Mouse (Mus musculus) kidney, embryonic 14.5 days (tissue): ENCODE results near the gene Prkcb. TPM values are rescaled to one million over a fixed set of nuclear protein-coding genes. Genes with fewer than 3 reads are reported as not detected.

Experiments
- ATAC-seq: fragments of 200-750 bp; cut with Nextera tagmentation; 2 replicates; pipeline ENCODE4 v1.8.0; 2017; ENCODE audit warnings: moderate number of reproducible peaks, mild to moderate bottlenecking, moderate TSS enrichment, moderate library complexity; ENCODE audit not compliant: low FRiP score, low TSS enrichment
- H3K27ac ChIP-seq: fragments of 300-500 bp; sonication (generic); 2 replicates; pipeline ENCODE4 v1.5.1; 2014; ENCODE audit warnings: low read depth, mild to moderate bottlenecking, low read length, moderate library complexity, mixed read lengths
- H3K27me3 ChIP-seq: fragments of 300-500 bp; sonication (generic); 2 replicates; pipeline ENCODE4 v1.6.1; 2014; ENCODE audit warnings: mild to moderate bottlenecking, low read length; ENCODE audit not compliant: control insufficient read depth, insufficient read depth
- H3K36me3 ChIP-seq: fragments of 300-500 bp; sonication (generic); 2 replicates; pipeline ENCODE4 v1.6.1; 2014; ENCODE audit warnings: low read length, mixed read lengths; ENCODE audit not compliant: control insufficient read depth, insufficient read depth
- H3K4me1 ChIP-seq: fragments of 300-500 bp; sonication (generic); 2 replicates; pipeline ENCODE4 v1.6.1; 2014; ENCODE audit warnings: low read length, mixed read lengths; ENCODE audit not compliant: control insufficient read depth, insufficient read depth
- H3K4me2 ChIP-seq: fragments of 300-500 bp; sonication (generic); replicated peaks from 2 replicates; pipeline ENCODE4 v1.6.1; 2014; ENCODE audit warnings: low read depth, mild to moderate bottlenecking, low read length
- H3K4me3 ChIP-seq: fragments of 300-500 bp; sonication (generic); 2 replicates; pipeline ENCODE4 v1.5.1; 2014; ENCODE audit warnings: mild to moderate bottlenecking, low read length
- H3K9ac ChIP-seq: fragments of 300-500 bp; sonication (generic); 2 replicates; pipeline ENCODE4 v1.6.1; 2014; ENCODE audit warnings: low read depth, mild to moderate bottlenecking, low read length, moderate library complexity
- H3K9me3 ChIP-seq: fragments of 300-500 bp; sonication (generic); 2 replicates; pipeline ENCODE4 v1.6.1; 2016; ENCODE audit warnings: low read length; ENCODE audit not compliant: control insufficient read depth
- WGBS: fragments of 180-500 bp; shearing (Covaris S2); extraction: QIAGEN DNeasy Blood & Tissue Kit; methylation state at CpG from one replicate; pipeline ENCODE4 v1.1.7; 2014; 5-methylcytosine and 5-hydroxymethylcytosine counted together
- polyA plus RNA-seq: library from polyadenylated mRNA; unstranded; fragments of >200 nt; fragmentation: Nextera tagmentation; extraction: Ambion mirVana; gene quantifications from 2 replicates; pipeline ENCODE4 v1.2.1, GENCODE M21; 2014

Prkcb gene
- polyA plus RNA-seq, 1 experiment from 2014 or later: 4.1 TPM

GRCm38 (mm10) chr7:122249321-122249821, 39.2 kb upstream of the Prkcb start:
- no peaks in the 10 kb centered on the region for H3K9me3 ChIP-seq
- H3K4me3 ChIP-seq: no peak overlapping the region
- no peaks in the 10 kb centered on the region for H3K36me3 ChIP-seq
- 86% methylated on average over 9 of the region's 9 CpGs for WGBS
- H3K4me2 ChIP-seq: no peak overlapping the region
- H3K9ac ChIP-seq: no peak overlapping the region
- no peak for ATAC-seq
- no peaks in the 10 kb centered on the region for H3K4me1 ChIP-seq
- H3K27ac ChIP-seq: no peak overlapping the region
- H3K27me3 ChIP-seq: no peaks in the 10 kb centered on the region

- no peak overlapping the region; the same call in 1 of the 2 replicates for H3K4me2 ChIP-seq
- ATAC-seq: peak; percentile 66
- 27% methylated on average over 21 of the region's 21 CpGs for WGBS
Observed at GRCm38 (mm10) chr7:122251197-122252011, 37.1 kb upstream of the Prkcb start.

GRCm38 (mm10) chr7:122256722-122257121, 31.8 kb upstream of the Prkcb start:
- Histone ChIP-seq H3K4me3 (no peak overlapping the region), H3K9me3 (no peaks in the 10 kb centered on the region), H3K27me3 (no peaks in the 10 kb centered on the region), H3K27ac (no peak overlapping the region), H3K9ac (no peak overlapping the region), H3K36me3 (no peaks in the 10 kb centered on the region), H3K4me2 (no peak overlapping the region), H3K4me1 (no peaks in the 10 kb centered on the region)
- WGBS: 72% methylated on average over 7 of the region's 7 CpGs
- no peak for ATAC-seq

More at GRCm38 (mm10) chr7:122251197-122252011, 37.1 kb upstream of the Prkcb start:
- no peaks in the 10 kb centered on the region for H3K36me3 ChIP-seq
- no peaks in the 10 kb centered on the region for H3K9me3 ChIP-seq
- no peaks in the 10 kb centered on the region for H3K4me1 ChIP-seq
- H3K4me3 ChIP-seq: no peak overlapping the region
- no peak overlapping the region for H3K27ac ChIP-seq
- no peaks in the 10 kb centered on the region for H3K27me3 ChIP-seq
- H3K9ac ChIP-seq: no peak overlapping the region

GRCm38 (mm10) chr7:122258521-122258920, 30.0 kb upstream of the Prkcb start:
- Histone ChIP-seq H3K27ac (no peak overlapping the region), H3K4me1 (no peaks in the 10 kb centered on the region), H3K9ac (no peak overlapping the region), H3K9me3 (no peaks in the 10 kb centered on the region), H3K27me3 (no peaks in the 10 kb centered on the region), H3K4me2 (no peak overlapping the region), H3K36me3 (no peaks in the 10 kb centered on the region), H3K4me3 (no peak overlapping the region)
- 82% methylated on average over 4 of the region's 4 CpGs for WGBS
- no peak for ATAC-seq

GRCm38 (mm10) chr7:122260055-122260602, 28.4 kb upstream of the Prkcb start:
- Histone ChIP-seq H3K4me3 (no peak overlapping the region), H3K27me3 (no peaks in the 10 kb centered on the region), H3K4me1 (no peaks in the 10 kb centered on the region), H3K9me3 (no peaks in the 10 kb centered on the region), H3K4me2 (no peak overlapping the region), H3K9ac (no peak overlapping the region), H3K36me3 (no peaks in the 10 kb centered on the region), H3K27ac (no peak overlapping the region)
- ATAC-seq: no peak
- 83% methylated on average over 5 of the region's 5 CpGs for WGBS

- Histone ChIP-seq H3K9ac (no peak overlapping the region), H3K9me3 (no peaks in the 10 kb centered on the region), H3K4me3 (no peak overlapping the region), H3K4me1 (no peaks in the 10 kb centered on the region), H3K4me2 (no peak overlapping the region), H3K27ac (no peak overlapping the region), H3K27me3 (no peaks in the 10 kb centered on the region), H3K36me3 (no peaks in the 10 kb centered on the region)
- WGBS: 69% methylated on average over 4 of the region's 4 CpGs
- no peak for ATAC-seq
Observed at GRCm38 (mm10) chr7:122268983-122269486, 19.5 kb upstream of the Prkcb start.

- Histone ChIP-seq H3K36me3 (no peaks in the 10 kb centered on the region), H3K27me3 (no peaks in the 10 kb centered on the region), H3K9me3 (no peaks in the 10 kb centered on the region), H3K9ac (no peak overlapping the region), H3K4me2 (no peak overlapping the region), H3K27ac (no peak overlapping the region), H3K4me3 (no peak overlapping the region), H3K4me1 (no peaks in the 10 kb centered on the region)
- WGBS: 79% methylated on average over 2 of the region's 2 CpGs
- no peak for ATAC-seq
Observed at GRCm38 (mm10) chr7:122272334-122272733, 16.2 kb upstream of the Prkcb start.

- H3K36me3 ChIP-seq: no peaks in the 10 kb centered on the region
- H3K9ac ChIP-seq: no peak overlapping the region
- no peak overlapping the region for H3K4me2 ChIP-seq
- WGBS: 87% methylated on average over 9 of the region's 9 CpGs
- no peak for ATAC-seq
- no peak overlapping the region for H3K27ac ChIP-seq
- no peaks in the 10 kb centered on the region for H3K27me3 ChIP-seq
- H3K4me3 ChIP-seq: no peak overlapping the region
- no peaks in the 10 kb centered on the region for H3K4me1 ChIP-seq
- H3K9me3 ChIP-seq: no peaks in the 10 kb centered on the region
Observed at GRCm38 (mm10) chr7:122279580-122279979, 9.0 kb upstream of the Prkcb start.

- Histone ChIP-seq H3K36me3 (no peaks in the 10 kb centered on the region), H3K4me3 (no peak overlapping the region), H3K4me1 (no peaks in the 10 kb centered on the region), H3K9ac (no peak overlapping the region), H3K27me3 (no peaks in the 10 kb centered on the region), H3K4me2 (no peak overlapping the region), H3K9me3 (no peaks in the 10 kb centered on the region), H3K27ac (no peak overlapping the region)
- no peak for ATAC-seq
- WGBS: 79% methylated on average over 2 of the region's 2 CpGs
Observed at GRCm38 (mm10) chr7:122280334-122280733, 8.2 kb upstream of the Prkcb start.
